Mouse (Mus musculus) skeletal muscle tissue, adult 2 months (tissue): ENCODE results near the gene Zfp592.
"Not testable (repeated sequence)": the region's sequence is repeated elsewhere in the genome, so short reads cannot be mapped to it uniquely, and the experiment has no call there.

Experiments
- DNase-seq: peaks from one replicate; pipeline ENCODE4 v3.0.0-alpha.2; 2012; ENCODE audit warnings: low read depth, low spot score

The Zfp592 gene

GRCm38 (mm10) chr7:80992980-80993833 is at the start of gene Zfp592:
Gene Zfp592 (plus strand): TSS chr7:80993681.
- DNase-seq = peak; percentile 82

GRCm38 (mm10) chr7:80947445-80948350 is 45.8 kb upstream of the Zfp592 start, which contains the start of gene Sec11a:
Gene Sec11a (minus strand): TSS chr7:80947780.
- peak; percentile 91 for DNase-seq

- DNase-seq = no peak
These were observed 42.0 kb upstream of the Zfp592 start for GRCm38 (mm10) chr7:80951461-80951860.

- DNase-seq = no peak
These were observed 41.3 kb upstream of the Zfp592 start for GRCm38 (mm10) chr7:80952140-80952539.

- DNase-seq = no peak
These were observed 39.2 kb upstream of the Zfp592 start for GRCm38 (mm10) chr7:80954251-80954650.

- DNase-seq = no peak
These were observed 36.6 kb upstream of the Zfp592 start for GRCm38 (mm10) chr7:80956891-80957290.

GRCm38 (mm10) chr7:80959003-80959402 is 34.5 kb upstream of the Zfp592 start:
- DNase-seq = no peak

- no peak for DNase-seq
These were observed 30.7 kb upstream of the Zfp592 start for GRCm38 (mm10) chr7:80962799-80963198.

- DNase-seq = no peak
These were observed 22.6 kb upstream of the Zfp592 start for GRCm38 (mm10) chr7:80970913-80971312.

- no peak for DNase-seq
These were observed 22.1 kb upstream of the Zfp592 start for GRCm38 (mm10) chr7:80971419-80971818.

GRCm38 (mm10) chr7:80972082-80972481 is 21.4 kb upstream of the Zfp592 start:
- DNase-seq = no peak

GRCm38 (mm10) chr7:80972920-80973637 is 20.4 kb upstream of the Zfp592 start:
- DNase-seq = not testable (repeated sequence)

- not testable (repeated sequence) for DNase-seq
These were observed 19.9 kb upstream of the Zfp592 start for GRCm38 (mm10) chr7:80973638-80974015.

- DNase-seq = no peak
These were observed 12.9 kb upstream of the Zfp592 start for GRCm38 (mm10) chr7:80980566-80980965.

- no peak for DNase-seq
These were observed 6.9 kb upstream of the Zfp592 start for GRCm38 (mm10) chr7:80986458-80987187.

- no peak for DNase-seq
These were observed 5.5 kb upstream of the Zfp592 start for GRCm38 (mm10) chr7:80987805-80988625.

- DNase-seq = no peak
These were observed 3.2 kb upstream of the Zfp592 start for GRCm38 (mm10) chr7:80990276-80990675.

GRCm38 (mm10) chr7:80991589-80991988 is 1.9 kb upstream of the Zfp592 start:
- no peak for DNase-seq

- DNase-seq = peak; percentile 40
These were observed 1.4 kb upstream of the Zfp592 start for GRCm38 (mm10) chr7:80992063-80992462.

GRCm38 (mm10) chr7:80992631-80992979 is 876 bp upstream of the Zfp592 start:
- peak; percentile 25 for DNase-seq
